Mouse (Mus musculus): ENCODE measurements around the gene Olfr809. TPM values are rescaled to one million over a fixed set of nuclear protein-coding genes. Genes with fewer than 3 reads are reported as not detected.

Gene Olfr809
- polyA plus RNA-seq, 1 experiment from 2014 or later, result not detected

Small RNA genes lying within 50 kb of the gene (microRNA-seq; reads per million reads assigned to microRNA genes)
- gene Gm24485, result not detected

Other genes starting within 250 kb of the Olfr809 start
- not detected in 2 replicates for gene Olfr792, start 235.5 kb upstream of the Olfr809 start, polyA plus RNA-seq (2014; fragmentation: Nextera tagmentation; extraction: Ambion mirVana)
- not detected in 2 replicates for gene Olfr794, start 207.0 kb upstream of the Olfr809 start, polyA plus RNA-seq (2014; fragmentation: Nextera tagmentation; extraction: Ambion mirVana)
- gene Olfr796, start 162.1 kb upstream of the Olfr809 start, polyA plus RNA-seq (2014; fragmentation: Nextera tagmentation; extraction: Ambion mirVana), result 0.07 TPM in 1 of 2 replicates, not detected in the other
- gene Olfr798, start 146.7 kb upstream of the Olfr809 start, polyA plus RNA-seq (2014; fragmentation: Nextera tagmentation; extraction: Ambion mirVana), result not detected in 2 replicates
- gene Olfr799, start 137.2 kb upstream of the Olfr809 start, polyA plus RNA-seq (2014; fragmentation: Nextera tagmentation; extraction: Ambion mirVana), result not detected in 2 replicates
- not detected in 2 replicates for gene Olfr800, start 116.9 kb upstream of the Olfr809 start, polyA plus RNA-seq (2014; fragmentation: Nextera tagmentation; extraction: Ambion mirVana)
- gene Olfr801, start 100.8 kb upstream of the Olfr809 start, polyA plus RNA-seq (2014; fragmentation: Nextera tagmentation; extraction: Ambion mirVana), result not detected in 2 replicates
- gene Olfr802, start 86.5 kb upstream of the Olfr809 start, polyA plus RNA-seq (2014; fragmentation: Nextera tagmentation; extraction: Ambion mirVana), result not detected in 2 replicates
- gene Olfr803, start 80.4 kb upstream of the Olfr809 start, polyA plus RNA-seq (2014; fragmentation: Nextera tagmentation; extraction: Ambion mirVana), result not detected in 2 replicates
- gene Olfr804, start 71.4 kb upstream of the Olfr809 start, polyA plus RNA-seq (2014; fragmentation: Nextera tagmentation; extraction: Ambion mirVana), result not detected in 2 replicates
- gene Olfr805, start 45.3 kb upstream of the Olfr809 start, polyA plus RNA-seq (2014; fragmentation: Nextera tagmentation; extraction: Ambion mirVana), result not detected in 2 replicates
- gene Olfr806, start 32.7 kb upstream of the Olfr809 start, polyA plus RNA-seq (2014; fragmentation: Nextera tagmentation; extraction: Ambion mirVana), result not detected in 2 replicates
- gene Olfr807, start 16.8 kb upstream of the Olfr809 start, polyA plus RNA-seq (2014; fragmentation: Nextera tagmentation; extraction: Ambion mirVana), result not detected in 2 replicates
- gene Olfr808, start 9.2 kb upstream of the Olfr809 start, polyA plus RNA-seq (2014; fragmentation: Nextera tagmentation; extraction: Ambion mirVana), result not detected in 2 replicates
- gene Olfr810, start 20.3 kb downstream of the Olfr809 start, polyA plus RNA-seq (2014; fragmentation: Nextera tagmentation; extraction: Ambion mirVana), result not detected in 2 replicates
- gene Olfr811, start 29.8 kb downstream of the Olfr809 start, polyA plus RNA-seq (2014; fragmentation: Nextera tagmentation; extraction: Ambion mirVana), result not detected in 2 replicates
- not detected in 2 replicates for gene Olfr812, start 71.5 kb downstream of the Olfr809 start, polyA plus RNA-seq (2014; fragmentation: Nextera tagmentation; extraction: Ambion mirVana)
- gene Olfr813, start 80.7 kb downstream of the Olfr809 start, polyA plus RNA-seq (2014; fragmentation: Nextera tagmentation; extraction: Ambion mirVana), result not detected in 2 replicates
- not detected in 2 replicates for gene Olfr814, start 105.2 kb downstream of the Olfr809 start, polyA plus RNA-seq (2014; fragmentation: Nextera tagmentation; extraction: Ambion mirVana)
- gene Olfr815, start 131.2 kb downstream of the Olfr809 start, polyA plus RNA-seq (2014; fragmentation: Nextera tagmentation; extraction: Ambion mirVana), result not detected in 2 replicates
- not detected in 2 replicates for gene Olfr816, start 141.0 kb downstream of the Olfr809 start, polyA plus RNA-seq (2014; fragmentation: Nextera tagmentation; extraction: Ambion mirVana)
- not detected in 2 replicates for gene Olfr818, start 174.5 kb downstream of the Olfr809 start, polyA plus RNA-seq (2014; fragmentation: Nextera tagmentation; extraction: Ambion mirVana)
- not detected in 2 replicates for gene Olfr819, start 192.6 kb downstream of the Olfr809 start, polyA plus RNA-seq (2014; fragmentation: Nextera tagmentation; extraction: Ambion mirVana)
- gene Olfr247, start 201.5 kb downstream of the Olfr809 start, polyA plus RNA-seq (2014; fragmentation: Nextera tagmentation; extraction: Ambion mirVana), result not detected in 2 replicates
- gene Gm10310, start 210.4 kb downstream of the Olfr809 start, polyA plus RNA-seq (2014; fragmentation: Nextera tagmentation; extraction: Ambion mirVana), result not detected in 2 replicates
- not detected in 2 replicates for gene Olfr820, start 238.0 kb downstream of the Olfr809 start, polyA plus RNA-seq (2014; fragmentation: Nextera tagmentation; extraction: Ambion mirVana)

Measured in neural tube, embryonic 11.5 days (tissue).